Mouse (Mus musculus) gastrocnemius, postnatal 25 days (tissue): Measurements from ENCODE around the gene Grasp. TPM values are rescaled to one million over a fixed set of nuclear protein-coding genes. Genes with fewer than 3 reads are reported as not detected.
A peak's percentile ranks its signal among the peaks of the same experiment; 100 is the strongest.

Experiments used
- DNase-seq: peaks from one replicate; pipeline ENCODE4 v3.0.0; 2022
- total RNA-seq, 2 experiments: library from RNA; stranded (reverse); gene quantifications; 1 replicate in 1 of 2; 2 replicates in 1 of 2; pipeline ENCODE4 v1.2.3; 2021

The Grasp gene
- total RNA-seq, 2 experiments from 2014 or later = 4.3 to 5.7 TPM

DNA sequence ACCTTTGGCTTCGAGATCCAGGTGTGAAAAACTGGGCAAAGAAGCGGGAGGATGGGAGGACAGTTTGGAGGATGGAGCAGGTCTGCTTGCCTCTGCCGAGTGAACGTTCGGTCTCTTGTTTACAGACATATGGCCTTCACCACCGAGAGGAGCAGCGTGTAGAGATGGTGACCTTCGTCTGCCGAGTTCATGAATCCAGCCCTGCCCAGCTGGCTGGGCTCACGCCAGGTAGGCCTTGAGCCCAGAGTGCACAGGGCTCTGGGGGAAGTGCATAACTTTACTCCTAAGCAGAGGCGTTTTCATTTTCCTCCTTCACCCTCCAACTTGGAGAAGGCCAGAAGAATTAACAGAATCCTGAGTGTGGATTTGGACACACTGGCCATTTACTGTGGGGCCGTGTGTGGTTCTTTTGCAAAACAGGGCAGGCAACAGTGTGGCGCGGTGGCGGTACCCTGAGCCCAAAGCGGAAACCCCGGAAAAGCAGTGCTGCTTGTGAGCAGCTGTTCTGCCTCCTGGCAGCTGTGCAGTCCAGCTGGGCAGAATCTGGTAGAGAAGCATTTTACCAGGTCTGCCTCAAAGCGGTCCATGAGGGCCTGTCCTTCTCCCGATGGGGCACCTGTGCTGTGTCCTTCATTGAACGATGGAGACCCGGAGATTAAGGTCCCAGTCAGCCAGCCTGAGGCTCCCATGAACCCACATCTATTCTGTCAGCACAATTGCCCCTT, 5.0 kb downstream of the Grasp start:
- peak; percentile 76 for DNase-seq

DNA sequence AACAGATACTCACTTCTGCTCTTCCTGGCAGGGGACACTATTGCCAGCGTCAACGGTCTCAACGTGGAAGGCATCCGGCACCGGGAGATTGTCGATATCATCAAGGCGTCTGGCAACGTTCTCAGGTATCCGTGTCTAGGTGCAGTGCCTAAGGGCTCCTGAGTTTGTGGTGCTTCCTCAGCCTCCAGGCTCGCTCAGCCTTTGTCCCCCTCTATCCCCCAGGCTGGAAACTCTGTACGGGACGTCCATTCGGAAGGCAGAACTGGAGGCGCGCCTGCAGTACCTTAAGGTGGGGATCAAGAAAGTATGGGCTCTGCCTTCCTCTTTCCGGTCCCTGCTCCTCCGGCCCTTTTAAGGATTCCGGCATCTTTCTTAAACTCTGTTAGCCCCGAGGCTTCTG, 6.5 kb downstream of the Grasp start:
- no peak for DNase-seq

DNA sequence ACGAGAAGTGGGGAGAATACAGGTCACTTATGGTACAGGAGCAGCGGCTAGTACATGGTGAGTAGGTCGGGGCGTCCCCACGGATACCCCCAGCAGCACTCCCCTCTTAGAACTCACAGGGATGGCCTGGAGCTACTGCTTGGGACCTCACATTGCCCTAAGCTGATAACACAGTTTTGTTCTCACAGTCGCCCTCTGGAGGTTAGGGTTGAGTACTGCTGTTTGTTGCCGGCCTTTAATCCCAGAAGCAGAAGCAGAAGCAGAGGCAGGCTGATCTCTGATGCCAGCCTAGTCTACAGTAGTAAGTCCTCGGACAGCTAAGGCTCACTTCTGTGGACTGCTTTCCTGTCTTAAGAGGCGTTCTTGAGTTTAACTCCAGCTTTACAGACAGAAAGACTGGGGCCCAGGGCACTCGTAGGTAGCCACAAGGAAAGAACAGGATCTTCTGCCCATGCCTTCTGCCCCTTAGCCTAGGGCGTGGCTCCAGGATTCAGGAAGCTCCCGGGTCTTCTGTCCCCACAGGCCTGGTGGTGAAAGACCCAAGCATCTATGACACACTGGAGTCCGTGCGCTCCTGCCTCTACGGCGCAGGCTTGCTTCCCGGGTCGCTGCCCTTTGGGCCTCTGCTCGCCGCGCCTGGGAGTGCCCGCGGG, 7.1 kb downstream of the Grasp start:
- no peak for DNase-seq

DNA sequence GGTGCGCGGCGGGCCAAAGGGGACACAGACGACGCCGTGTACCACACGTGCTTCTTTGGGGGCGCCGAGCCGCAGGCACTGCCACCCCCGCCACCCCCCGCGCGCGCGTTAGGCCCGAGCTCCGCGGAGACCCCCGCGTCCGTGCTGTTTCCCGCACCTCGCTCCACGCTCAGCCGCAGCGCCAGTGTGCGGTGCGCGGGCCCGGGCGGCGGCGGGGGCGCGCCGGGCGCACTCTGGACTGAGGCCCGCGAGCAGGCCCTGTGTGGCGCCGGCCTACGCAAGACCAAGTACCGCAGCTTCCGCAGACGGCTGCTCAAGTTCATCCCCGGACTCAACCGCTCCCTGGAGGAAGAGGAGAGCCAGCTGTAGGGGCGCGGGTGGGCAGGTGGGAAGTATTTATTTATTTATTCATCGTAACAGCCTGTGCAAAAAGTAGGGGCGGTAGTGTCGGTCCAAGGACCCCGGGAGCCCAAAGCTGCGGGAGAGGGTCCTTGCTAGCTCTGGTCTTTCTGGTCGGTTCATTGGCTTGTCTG, 7.7 kb downstream of the Grasp start:
- no peak for DNase-seq

DNA sequence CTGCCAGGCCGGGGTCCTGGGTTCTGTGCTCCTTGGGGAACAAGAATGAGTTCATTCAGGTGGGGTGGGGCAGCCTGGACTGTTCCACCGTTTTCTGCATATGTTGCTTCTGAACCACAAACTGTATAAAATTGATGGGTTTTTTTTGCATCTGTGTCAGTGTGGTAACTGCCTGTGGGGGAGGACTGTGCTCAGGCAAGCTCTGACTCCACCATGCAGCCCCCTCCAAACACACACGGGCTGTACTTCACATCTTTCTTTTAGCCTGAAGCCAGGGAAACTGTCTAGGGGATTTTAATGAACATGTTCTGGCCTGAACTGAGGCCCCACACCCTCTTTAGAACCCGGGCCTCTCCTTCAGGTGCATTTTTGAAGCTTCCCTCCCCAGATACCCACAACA, 8.6 kb downstream of the Grasp start:
- no peak for DNase-seq

DNA sequence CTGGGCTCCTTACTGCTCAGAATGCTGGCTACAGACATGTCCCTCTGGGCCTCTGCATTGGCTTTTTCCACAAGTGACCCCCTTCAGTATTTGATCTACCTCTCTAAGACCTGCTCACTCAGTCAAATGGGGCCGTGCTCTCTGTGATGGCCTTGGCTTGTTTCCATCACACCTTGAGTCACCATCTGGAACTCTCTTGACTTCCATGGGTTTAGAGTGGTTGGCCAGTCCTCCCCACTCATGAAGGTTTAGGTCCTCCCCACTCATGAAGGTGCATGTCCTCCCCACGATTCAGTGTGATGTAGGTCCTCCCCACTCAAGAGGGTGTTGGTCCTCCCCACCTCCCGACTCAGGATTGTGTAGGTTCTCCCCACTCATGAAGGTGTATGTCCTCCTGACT, 9.2 kb downstream of the Grasp start:
- no peak for DNase-seq

DNA sequence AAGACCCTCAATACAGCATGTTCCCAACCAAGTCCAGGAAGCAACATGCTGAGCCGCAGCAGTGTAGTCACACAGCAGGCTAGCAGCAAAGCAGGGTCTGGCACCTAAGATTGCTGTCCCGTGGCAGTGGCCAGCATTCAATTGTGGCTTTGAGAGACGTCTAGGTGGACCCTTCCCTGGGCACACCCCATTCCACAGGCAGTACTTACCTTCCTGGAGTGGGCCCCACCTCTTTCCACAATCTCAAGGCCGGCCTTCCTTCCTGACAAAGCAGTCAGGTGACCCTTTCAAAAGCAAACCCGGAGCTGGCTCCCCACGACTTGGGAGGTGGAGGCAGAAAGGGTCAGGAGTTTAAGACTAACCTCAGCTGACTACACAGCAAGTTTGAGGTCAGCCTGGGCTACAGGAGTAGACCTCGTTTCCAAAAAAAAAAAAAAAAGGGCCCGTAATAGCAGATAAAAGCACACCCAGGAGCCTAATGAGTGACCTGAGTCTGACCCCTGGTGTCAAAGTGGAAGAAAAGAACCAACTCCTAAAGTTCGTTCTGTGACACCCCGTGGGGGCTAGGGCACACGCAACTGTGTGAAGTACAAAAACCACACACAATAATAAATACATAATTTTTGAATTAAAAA, 9.8 kb downstream of the Grasp start:
- no peak for DNase-seq

DNA sequence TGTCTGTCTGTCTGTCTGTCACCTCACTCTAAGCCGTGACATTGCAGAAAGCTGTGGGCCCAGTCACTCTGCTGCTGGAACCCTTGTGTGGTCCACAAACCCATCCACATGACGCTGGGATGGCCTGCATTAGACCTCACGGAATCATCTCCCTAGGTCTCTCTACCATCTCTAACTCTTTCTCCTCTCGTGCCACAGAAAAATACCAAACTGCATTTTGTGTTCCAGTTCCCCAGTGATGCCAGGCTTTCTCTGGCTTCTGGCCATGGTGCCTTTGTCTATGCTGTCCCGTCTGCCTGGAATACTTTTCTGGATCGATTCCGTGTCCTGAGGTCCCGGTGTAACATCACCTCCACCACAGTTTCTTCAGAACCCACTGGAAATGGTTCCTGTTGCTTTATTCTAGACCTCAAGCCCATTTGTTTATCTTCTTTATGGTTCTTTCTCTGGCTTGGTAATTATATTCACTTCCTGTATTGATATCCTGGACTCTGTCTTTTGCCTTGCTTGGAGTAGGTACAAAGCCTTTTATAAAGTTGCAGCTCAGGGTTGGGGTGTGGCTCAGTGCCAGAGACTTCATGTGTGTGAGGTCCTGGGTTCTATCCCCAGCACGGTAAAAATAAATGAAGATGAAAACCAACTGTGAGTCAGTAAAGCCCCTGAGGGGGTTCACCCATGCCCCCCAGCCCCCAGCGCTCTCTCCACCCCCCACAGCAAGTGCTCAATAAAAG, 10.8 kb downstream of the Grasp start:
- no peak for DNase-seq

DNA sequence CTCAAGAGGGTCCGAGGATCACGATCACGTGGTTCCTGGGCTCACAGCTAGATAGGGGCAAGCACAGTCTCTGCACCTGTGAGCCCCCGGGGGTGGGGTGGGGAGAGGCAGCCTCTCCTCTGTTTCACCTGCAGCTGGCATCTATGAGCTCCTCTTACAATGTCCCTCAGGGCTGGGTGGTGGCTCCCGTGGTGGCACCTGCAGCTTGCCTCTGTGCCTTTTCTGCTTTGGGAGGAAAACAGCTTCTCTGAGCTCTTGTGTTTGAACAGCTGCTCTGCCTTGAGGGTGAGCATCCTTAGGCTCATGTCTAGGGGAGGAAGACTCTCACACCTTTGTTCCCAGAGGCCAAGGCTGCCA, 11.3 kb downstream of the Grasp start:
- peak; percentile 57 for DNase-seq

DNA sequence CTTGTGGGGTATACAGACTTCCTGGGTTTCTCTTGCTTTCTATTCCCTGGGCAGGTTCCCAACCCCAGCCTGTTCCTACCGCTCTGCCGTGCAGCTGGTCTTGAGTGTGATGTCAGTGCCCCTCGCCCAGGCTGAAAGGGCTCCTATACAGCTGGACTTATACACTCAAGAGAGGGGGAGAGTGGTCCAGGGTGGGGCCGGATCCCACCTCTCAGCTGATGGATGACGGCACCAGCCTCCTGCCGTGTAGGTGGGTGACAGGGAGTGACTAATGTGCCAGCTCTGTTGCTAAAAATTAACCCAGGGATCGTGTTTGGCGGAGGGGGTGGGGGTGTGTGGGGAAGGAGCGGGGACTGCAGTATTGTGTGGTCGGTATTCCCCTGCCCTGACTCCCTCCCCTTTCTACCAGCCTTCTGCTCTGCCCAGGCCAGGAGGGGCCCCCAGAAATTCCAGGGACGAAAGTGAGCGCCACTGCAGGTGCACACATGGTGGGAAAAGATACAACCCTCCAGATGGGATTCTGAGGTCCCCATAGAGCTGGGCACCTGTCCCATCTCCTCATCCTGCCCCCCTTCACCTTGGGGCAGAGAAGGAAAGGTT, 11.8 kb downstream of the Grasp start:
- no peak for DNase-seq

DNA sequence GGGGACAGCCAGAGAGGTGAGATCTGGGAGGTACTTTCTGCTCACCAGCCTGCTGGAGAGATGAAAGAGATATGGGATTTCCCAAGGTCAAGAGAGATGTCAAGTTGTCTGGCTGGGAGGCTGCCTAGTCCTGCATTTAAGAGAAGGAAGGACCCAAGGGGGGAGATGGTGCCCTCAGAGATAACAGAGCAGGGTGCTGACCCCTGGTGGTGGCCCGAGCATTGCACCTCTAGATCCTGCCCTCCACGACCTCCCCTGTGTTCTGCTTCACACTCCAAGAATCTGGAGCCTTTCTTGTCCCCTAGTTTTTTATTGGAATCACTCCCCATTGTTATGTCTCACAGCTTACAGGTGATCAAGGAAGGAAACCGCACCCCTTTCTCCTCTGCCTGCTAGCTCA, 12.9 kb downstream of the Grasp start:
- peak; percentile 61 for DNase-seq

DNA sequence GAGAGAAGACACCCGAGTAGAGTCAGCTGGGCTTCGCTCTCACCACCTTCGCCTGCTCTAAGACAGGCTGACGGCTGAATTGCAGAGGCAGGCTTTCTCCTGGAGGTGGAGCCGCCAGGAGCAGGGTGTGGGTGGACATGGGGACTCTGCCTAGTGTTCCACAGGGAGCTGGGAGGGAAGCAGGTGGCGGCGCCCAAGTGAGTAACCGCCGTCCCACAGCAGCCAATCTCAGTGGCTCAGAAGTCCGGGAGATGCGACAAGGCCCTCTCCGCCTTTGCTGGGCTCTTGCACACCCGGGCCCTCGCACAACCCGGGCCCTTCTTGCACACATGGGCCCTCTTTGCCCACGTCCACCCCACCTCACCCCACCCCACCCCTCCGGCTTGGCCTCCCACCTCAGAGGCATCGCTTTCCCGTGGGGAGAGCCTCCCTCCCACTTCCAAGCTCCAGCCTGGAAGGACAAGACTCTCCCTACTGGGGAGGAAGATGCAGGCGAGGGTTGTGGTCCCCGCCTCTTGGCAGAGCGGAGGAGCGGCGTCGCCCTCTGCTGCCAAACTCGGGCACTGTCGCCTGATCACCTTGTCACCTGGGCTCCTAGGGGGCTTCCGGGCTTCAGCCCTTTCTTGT, 15.0 kb downstream of the Grasp start:
- DNase-seq = peak; percentile 59

DNA sequence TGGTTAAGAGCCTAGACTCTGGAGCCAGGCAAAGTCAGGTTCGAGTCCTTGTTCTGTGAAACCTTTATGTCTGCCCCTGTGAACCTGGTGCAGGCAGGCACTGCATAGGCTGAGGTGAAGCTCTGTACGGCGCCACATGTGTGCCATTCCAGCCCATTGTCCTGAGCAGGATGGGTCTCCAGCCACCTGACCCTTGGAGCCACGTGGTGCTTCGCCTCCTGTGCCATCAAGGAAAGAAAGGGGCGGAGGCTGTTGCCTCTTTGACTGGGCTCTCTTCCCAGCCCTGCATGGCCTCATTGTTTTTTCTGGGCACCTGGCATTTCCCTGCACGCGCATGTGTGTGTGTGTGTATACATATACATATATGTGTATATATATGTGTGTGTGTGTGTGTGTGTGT, 15.8 kb downstream of the Grasp start:
- DNase-seq = no peak

DNA sequence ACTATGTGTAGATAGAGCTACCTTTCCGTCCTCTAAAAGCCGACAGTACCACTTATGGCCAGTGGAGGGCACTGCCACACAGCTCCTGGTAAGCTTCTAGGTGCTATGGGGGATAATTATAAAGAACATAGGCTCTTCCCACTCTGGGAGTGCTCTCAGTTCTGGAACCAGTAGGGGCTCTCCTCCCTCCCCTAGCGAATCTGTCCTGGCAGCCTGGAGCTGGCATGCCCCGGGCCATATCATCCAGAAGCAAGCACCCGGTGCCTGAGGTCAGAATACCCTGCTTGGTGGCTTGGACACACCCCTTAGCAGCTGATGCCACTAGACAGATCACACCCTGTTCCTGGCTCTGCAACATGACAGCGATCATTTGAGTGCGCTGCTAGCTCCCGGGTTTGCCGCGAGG, 16.8 kb downstream of the Grasp start:
- peak; percentile 91 for DNase-seq

DNA sequence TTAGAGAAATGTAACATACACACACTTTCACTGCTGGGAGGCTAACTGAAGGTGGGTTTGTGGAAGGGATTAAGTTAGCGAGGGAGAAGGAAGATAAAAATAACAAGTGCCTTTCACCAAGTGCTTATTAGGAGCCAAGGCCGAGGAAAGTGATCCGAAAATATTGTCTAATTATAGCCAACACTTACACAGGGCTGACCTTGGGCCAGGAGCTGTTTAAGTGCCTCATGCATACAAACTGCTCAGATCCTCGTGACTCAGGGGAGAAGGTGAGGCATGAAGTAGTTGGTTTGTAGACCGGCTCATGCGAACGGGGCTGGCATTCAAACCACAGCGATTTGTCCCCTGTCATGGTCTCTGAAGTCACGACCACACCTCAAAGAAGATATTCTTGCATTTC, 17.2 kb downstream of the Grasp start:
- no peak for DNase-seq

DNA sequence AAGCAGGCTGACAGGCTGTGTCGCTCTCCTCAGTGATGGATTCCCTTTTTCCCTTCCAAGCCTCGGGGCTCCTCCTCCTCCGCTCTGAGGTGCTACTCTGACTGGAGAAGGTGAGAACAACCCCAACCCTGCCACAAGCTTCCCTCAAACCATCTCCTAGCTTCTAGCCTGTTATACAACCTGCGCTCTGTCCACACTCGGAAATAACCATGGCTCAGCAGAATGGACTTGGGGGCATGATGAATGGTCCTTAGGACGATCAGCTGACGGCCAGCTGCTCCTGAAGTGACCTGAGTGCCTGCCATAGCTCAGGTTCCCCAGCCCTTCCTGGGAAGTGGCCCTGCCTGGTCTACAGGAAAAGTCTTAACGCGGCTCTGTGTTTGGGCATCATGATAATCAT, 17.9 kb downstream of the Grasp start:
- peak; percentile 74 for DNase-seq

DNA sequence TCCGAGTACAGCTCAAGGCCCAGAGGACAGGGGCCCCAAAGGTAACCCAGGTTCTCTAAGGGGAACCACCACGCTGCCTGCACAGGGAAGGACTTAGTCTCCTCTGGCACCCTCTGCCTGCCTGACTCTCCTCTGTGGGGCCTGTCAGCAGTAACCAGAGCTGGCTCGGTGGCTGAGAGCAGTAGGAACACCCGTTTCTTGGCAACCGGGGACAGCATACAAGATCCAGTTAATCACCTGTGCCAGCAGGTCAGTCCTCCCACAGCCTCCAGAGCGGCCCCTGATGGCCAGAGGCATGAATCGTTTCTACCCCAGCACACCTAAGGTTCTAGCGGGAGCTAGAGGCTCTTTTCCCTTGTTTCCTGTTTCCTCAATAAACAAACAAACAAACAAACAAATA, 18.7 kb downstream of the Grasp start:
- peak; percentile 85 for DNase-seq

DNA sequence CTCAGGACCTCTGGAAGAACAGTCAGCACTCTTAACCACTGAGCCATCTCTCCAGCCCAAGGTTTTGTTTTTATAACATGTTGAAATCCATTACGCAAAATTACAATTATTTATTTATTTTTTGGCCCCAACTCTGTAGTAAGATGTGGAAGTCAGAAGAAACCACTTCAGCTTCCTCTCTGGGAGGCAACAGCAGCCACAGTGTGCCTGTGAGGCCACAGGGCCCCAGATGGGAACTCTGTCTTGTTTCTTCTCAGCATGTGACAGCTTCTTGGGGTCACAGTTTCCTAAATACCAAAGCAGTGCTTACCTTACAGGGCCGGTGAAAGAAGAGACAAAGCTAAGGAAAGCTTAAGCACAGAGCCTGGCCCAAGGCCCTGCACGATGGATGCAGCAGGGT, 20.0 kb downstream of the Grasp start:
- DNase-seq = no peak

DNA sequence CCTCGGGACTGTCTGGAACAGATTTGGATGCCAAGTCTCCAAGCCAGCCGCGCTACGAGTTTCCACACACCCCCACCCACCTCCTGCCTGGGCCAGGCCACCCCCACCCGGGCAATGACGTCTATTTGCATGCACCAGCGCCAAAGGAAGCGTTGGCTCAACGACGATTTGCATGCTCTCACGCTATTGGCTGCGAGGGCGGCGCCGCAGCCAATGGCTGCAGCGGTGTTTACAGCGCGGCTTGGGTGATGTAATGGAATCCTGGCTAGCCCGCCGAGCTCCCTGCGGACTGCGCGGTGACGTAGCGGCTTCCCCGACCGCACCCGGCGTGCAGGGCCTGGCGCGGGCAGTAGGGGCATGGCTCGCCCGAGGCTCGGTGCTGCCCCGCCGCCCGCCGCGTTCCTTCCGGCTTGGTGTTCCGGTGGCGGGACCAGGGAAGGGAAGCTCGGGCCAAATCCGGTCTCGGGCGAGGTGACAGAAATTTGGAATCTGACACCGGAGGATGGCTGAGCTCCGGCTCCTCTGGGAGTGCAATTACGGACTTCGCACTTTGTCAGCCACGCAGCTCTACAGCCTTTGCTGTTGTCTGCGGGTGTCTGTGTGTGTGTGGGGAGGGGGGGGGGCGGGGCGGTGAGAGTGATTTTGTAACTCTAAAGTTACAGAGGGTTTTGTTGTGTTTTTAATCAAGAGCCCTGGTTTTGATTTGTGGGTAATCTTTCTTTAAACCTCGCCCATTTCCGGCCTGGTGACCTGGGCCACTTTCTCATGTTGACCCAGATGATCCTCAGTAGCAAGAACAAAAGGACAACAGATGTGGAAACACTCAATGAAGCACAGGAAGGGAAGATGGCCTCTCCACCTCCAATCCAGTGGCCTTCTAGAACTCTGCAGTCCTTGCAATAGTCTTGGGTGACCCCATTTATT, 22.5 kb downstream of the Grasp start:
- DNase-seq = peak; percentile 97

DNA sequence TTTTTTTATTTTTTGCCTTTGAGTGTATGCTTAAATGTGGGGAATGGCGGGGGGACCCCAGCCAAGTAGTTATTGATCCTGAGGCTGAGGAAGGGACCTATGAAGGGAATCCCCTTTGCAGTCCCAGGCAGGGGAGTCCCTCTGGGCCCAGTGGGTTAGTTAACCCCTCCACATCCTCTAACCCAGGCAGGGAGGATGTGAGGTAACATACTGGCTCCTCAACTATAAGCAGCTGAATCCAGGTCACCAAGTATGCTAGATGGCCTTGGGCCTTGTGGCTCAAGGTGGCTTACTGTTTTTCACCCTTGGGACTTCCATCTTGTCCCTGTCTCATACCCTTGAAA, 23.1 kb downstream of the Grasp start:
- no peak for DNase-seq
